7 mouse cellular contexts compared by ENCODE assay signal in genomic region chr5:144158604-144159003, GRCm38 (mm10). TPM values are rescaled to one million over a fixed set of nuclear protein-coding genes. Genes with fewer than 3 reads are reported as not detected.
DNase-seq lines count a peak whose midpoint lies in the region; ATAC-seq and TF ChIP-seq lines count a peak whose summit lies in the region.

No protein-coding gene starts in this region.

- no peak for TF ChIP-seq POLR2A in myocyte (IDR thresholded peaks at IDR 0.05; ENCODE audit: insufficient read length, low read depth)

- H3K27me3 ChIP-seq in C2C12 (ENCODE audit: control insufficient read depth, insufficient read depth, insufficient read length), result no peaks in the 10 kb centered on the region
- no peaks in the 10 kb centered on the region for H3K27me3 ChIP-seq in embryonic facial prominence, embryonic 13.5 days
- H3K27me3 ChIP-seq in heart, embryonic 16.5 days (ENCODE audit: control insufficient read depth, insufficient read depth, low read length), result no peaks in the 10 kb centered on the region
- H3K27me3 ChIP-seq in myocyte (ENCODE audit: control insufficient read depth, insufficient read depth, insufficient read length), result no peaks in the 10 kb centered on the region

- peak; percentile 7 for DNase-seq in Muller cell, postnatal 12 days (ENCODE audit: inconsistent ontology term)
- peak; percentile 97 for DNase-seq in large intestine, adult 2 months (ENCODE audit: low read depth, low spot score)
- DNase-seq in c-Kit-positive CD71-positive TER-119-positive erythroid progenitor cells, embryonic 14.5 days (ENCODE audit: low spot score), result no peak

- WGBS in embryonic facial prominence, embryonic 13.5 days, result 23% methylated on average over 4 of the region's 4 CpGs
- WGBS in heart, embryonic 16.5 days, result 21% methylated on average over 4 of the region's 4 CpGs
- WGBS in large intestine, adult 2 months, result 12% methylated on average over 4 of the region's 4 CpGs

- no peaks in the 10 kb centered on the region for H3K79me3 ChIP-seq in C2C12 (ENCODE audit: low read depth)

- H3K36me3 ChIP-seq in C2C12 (ENCODE audit: control insufficient read depth, insufficient read depth), result no peaks in the 10 kb centered on the region
- H3K36me3 ChIP-seq in embryonic facial prominence, embryonic 13.5 days, result peaks cover 29% of the 10 kb centered on the region
- peaks cover 3% of the 10 kb centered on the region; the same call in 1 of the 2 replicates for H3K36me3 ChIP-seq in heart, embryonic 16.5 days (ENCODE audit: control insufficient read depth, insufficient read depth)
- peaks cover 10% of the 10 kb centered on the region for H3K36me3 ChIP-seq in myocyte (ENCODE audit: control insufficient read depth, insufficient read depth)

- ATAC-seq in embryonic facial prominence, embryonic 13.5 days (ENCODE audit: insufficient number of reproducible peaks, insufficient read depth, low FRiP score, low TSS enrichment, low read depth), result peak; percentile 56; the same call in 1 of the 2 replicates
- peak; percentile 77 for ATAC-seq in heart, embryonic 16.5 days (replicated peaks; ENCODE audit: extremely low read depth, insufficient read depth, low FRiP score)

- H3K9me3 ChIP-seq in embryonic facial prominence, embryonic 13.5 days, result no peaks in the 10 kb centered on the region
- no peaks in the 10 kb centered on the region for H3K9me3 ChIP-seq in heart, embryonic 16.5 days (replicated peaks; ENCODE audit: control insufficient read depth, low read length)

- H3K4me3 ChIP-seq in C2C12 (ENCODE audit: insufficient read depth, poor library complexity, severe bottlenecking) (no peak overlapping the region), myocyte (no peak overlapping the region)
- H3K4me3 ChIP-seq in embryonic facial prominence, embryonic 13.5 days, result no peak overlapping the region
- no peak overlapping the region for H3K4me3 ChIP-seq in heart, embryonic 16.5 days (ENCODE audit: low read length)

- H3K9ac ChIP-seq in embryonic facial prominence, embryonic 13.5 days, result no peak overlapping the region
- no peak overlapping the region for H3K9ac ChIP-seq in heart, embryonic 16.5 days (ENCODE audit: low read length)

- H3K79me2 ChIP-seq in C2C12 (ENCODE audit: control insufficient read depth, insufficient read depth), result no peaks in the 10 kb centered on the region
- no peaks in the 10 kb centered on the region for H3K79me2 ChIP-seq in myocyte (ENCODE audit: control insufficient read depth, insufficient read depth)

- H3ac ChIP-seq in C2C12 (ENCODE audit: control insufficient read depth, insufficient read length, low read depth) (no peak overlapping the region), myocyte (ENCODE audit: control insufficient read depth, insufficient read length) (no peak overlapping the region)

- TF ChIP-seq CTCF in C2C12 (IDR thresholded peaks at IDR 0.05; ENCODE audit: control insufficient read depth, insufficient read depth, insufficient read length), result no peak

- peak overlapping the region; percentile 73 for H3K27ac ChIP-seq in embryonic facial prominence, embryonic 13.5 days
- H3K27ac ChIP-seq in heart, embryonic 16.5 days (ENCODE audit: low read length), result peak overlapping the region; percentile 61

- peaks cover 35% of the 10 kb centered on the region for H3K4me1 ChIP-seq in embryonic facial prominence, embryonic 13.5 days
- peaks cover 14% of the 10 kb centered on the region for H3K4me1 ChIP-seq in heart, embryonic 16.5 days (ENCODE audit: control insufficient read depth, insufficient read depth, low read length)

- H3K4me2 ChIP-seq in embryonic facial prominence, embryonic 13.5 days, result no peak overlapping the region
- no peak overlapping the region for H3K4me2 ChIP-seq in heart, embryonic 16.5 days (ENCODE audit: low read depth, low read length)
- no peak overlapping the region for H3K4me2 ChIP-seq in myocyte (ENCODE audit: low read depth)

TF ChIP-seq in C2C12, 6 proteins besides CTCF, POLR2A, EP300 and RAD21:
- TF ChIP-seq MYOD1 (IDR thresholded peaks at IDR 0.05; ENCODE audit: control insufficient read depth, insufficient read length, low read depth), result no peak
- TF ChIP-seq USF1 (IDR thresholded peaks at IDR 0.05; ENCODE audit: low read depth), result peak; percentile 15

TF ChIP-seq in myocyte, 11 proteins besides CTCF, POLR2A, EP300 and RAD21:
- TF ChIP-seq USF1 (IDR thresholded peaks at IDR 0.05; ENCODE audit: low read depth) (peak; percentile 64), TCF12 (IDR thresholded peaks at IDR 0.05; ENCODE audit: insufficient read depth, poor library complexity, severe bottlenecking) (no peak), MYOD1 (IDR thresholded peaks at IDR 0.05; ENCODE audit: control insufficient read depth in 1 of 3, insufficient read length in 2 of 3, low read depth in 2 of 3) (no peak), MYOG (IDR thresholded peaks at IDR 0.05; ENCODE audit: control insufficient read depth in 1 of 3, insufficient read depth in 1 of 3, insufficient read length in 2 of 3, low read depth in 2 of 3) (peak in 1 of 3 experiments; percentile 17), SRF (IDR thresholded peaks at IDR 0.05; ENCODE audit: control insufficient read depth, insufficient read length, low read depth) (no peak), CEBPB (IDR thresholded peaks at IDR 0.05; ENCODE audit: insufficient read depth, poor library complexity, severe bottlenecking) (no peak), REST (IDR thresholded peaks at IDR 0.05; ENCODE audit: insufficient read depth, insufficient read length) (no peak), TCF3 (IDR thresholded peaks at IDR 0.05; ENCODE audit: insufficient read length, low read depth) (no peak)

RNA-seq across cellular contexts. Expression of gene Bhlha15, which starts 31.5 kb away (rescaled TPM):
- polyA plus RNA-seq in C2C12 (2012; fragmentation: generic; extraction: Trizol), result not detected
- polyA plus RNA-seq in embryonic facial prominence, embryonic 13.5 days (2015; fragmentation: Nextera tagmentation; extraction: Ambion mirVana), result 0.43 and 0.52 TPM in 2 replicates
- polyA plus RNA-seq in heart, embryonic 16.5 days (2015; fragmentation: Nextera tagmentation; extraction: Ambion mirVana), result 0.17 and 0.18 TPM in 2 replicates
- 11.4 and 14.1 TPM in 2 replicates for polyA plus RNA-seq in large intestine, adult 2 months (2012; rRNA removed)
- 0.02 TPM for polyA plus RNA-seq in myocyte (2012; fragmentation: generic; extraction: Trizol)

RNA-seq across cellular contexts. Expression of gene Lmtk2, which starts 58.4 kb away (rescaled TPM):
- 4.9 TPM for polyA plus RNA-seq in C2C12 (2012; fragmentation: generic; extraction: Trizol)
- polyA plus RNA-seq in embryonic facial prominence, embryonic 13.5 days (2015; fragmentation: Nextera tagmentation; extraction: Ambion mirVana), result 4.8 and 5.2 TPM in 2 replicates
- 3.5 and 4.1 TPM in 2 replicates for polyA plus RNA-seq in heart, embryonic 16.5 days (2015; fragmentation: Nextera tagmentation; extraction: Ambion mirVana)
- 21.9 and 31.0 TPM in 2 replicates for polyA plus RNA-seq in large intestine, adult 2 months (2012; rRNA removed)
- polyA plus RNA-seq in myocyte (2012; fragmentation: generic; extraction: Trizol), result 4.7 TPM
